Mouse (Mus musculus) heart, embryonic 14.5 days (tissue): ENCODE measurements at regions not wholly inside any gene's neighbourhood (a gene's known extent, or its start where the extent isn't known, plus 50 kb on each side); places are given as distances from the start of the nearest gene placed in this dataset.

Experiments
- ATAC-seq: fragments of 200-750 bp; cut with Nextera tagmentation; 2 replicates; pipeline ENCODE4 v1.8.0; 2017; ENCODE audit warnings: low read depth, moderate TSS enrichment; ENCODE audit not compliant: insufficient number of reproducible peaks, insufficient read depth, low FRiP score
- H3K27ac ChIP-seq, 2 experiments: fragments of 200-500 bp in 1 of 2; fragments of 300-500 bp in 1 of 2; sonication (generic) in 1 of 2; replicated peaks in 1 of 2; 2 replicates each; pipeline ENCODE4 v1.5.1; 2012 to 2014; ENCODE audit warnings: low read depth in 2 of 2, low read length in 2 of 2, control low read depth in 1 of 2, mild to moderate bottlenecking in 1 of 2, mixed read lengths in 1 of 2; ENCODE audit not compliant: control insufficient read depth in 1 of 2, insufficient read depth in 1 of 2
- H3K27me3 ChIP-seq: fragments of 300-500 bp; sonication (generic); 2 replicates; pipeline ENCODE4 v1.6.1; 2014; ENCODE audit warnings: mild to moderate bottlenecking, low read length, control low read depth; ENCODE audit not compliant: control insufficient read depth, insufficient read depth
- H3K36me3 ChIP-seq: fragments of 300-500 bp; sonication (generic); 2 replicates; pipeline ENCODE4 v1.6.1; 2014; ENCODE audit warnings: mild to moderate bottlenecking, control low read depth, low read length, mixed read lengths; ENCODE audit not compliant: control insufficient read depth, insufficient read depth
- H3K4me1 ChIP-seq, 2 experiments: fragments of 200-500 bp in 1 of 2; fragments of 300-500 bp in 1 of 2; sonication (generic) in 1 of 2; 2 replicates each; pipeline ENCODE4 v1.6.1; 2012 to 2014; ENCODE audit warnings: low read length in 2 of 2, control low read depth in 1 of 2, mixed read lengths in 1 of 2; ENCODE audit not compliant: control insufficient read depth in 2 of 2, insufficient read depth in 2 of 2
- H3K4me2 ChIP-seq: fragments of 300-500 bp; sonication (generic); 2 replicates; pipeline ENCODE4 v1.6.1; 2014; ENCODE audit warnings: mild to moderate bottlenecking, low read length
- H3K4me3 ChIP-seq, 2 experiments: fragments of 200-500 bp in 1 of 2; fragments of 300-500 bp in 1 of 2; sonication (generic) in 1 of 2; 2 replicates each; pipeline ENCODE4 v1.5.1; 2012 to 2014; ENCODE audit warnings: low read length in 2 of 2, mild to moderate bottlenecking in 2 of 2, control low read depth in 1 of 2, low read depth in 1 of 2, moderate library complexity in 1 of 2; ENCODE audit not compliant: control insufficient read depth in 1 of 2, insufficient read depth in 1 of 2
- H3K9ac ChIP-seq: fragments of 300-500 bp; sonication (generic); 2 replicates; pipeline ENCODE4 v1.6.1; 2014; ENCODE audit warnings: mild to moderate bottlenecking, low read length
- H3K9me3 ChIP-seq: fragments of 300-500 bp; sonication (generic); 2 replicates; pipeline ENCODE4 v1.6.1; 2016; ENCODE audit warnings: low read length, control low read depth; ENCODE audit not compliant: control insufficient read depth
- WGBS: fragments of 180-500 bp; shearing (Covaris S2); extraction: QIAGEN DNeasy Blood & Tissue Kit; methylation state at CpG from one replicate; pipeline ENCODE4 v1.1.7; 2014; 5-methylcytosine and 5-hydroxymethylcytosine counted together

GRCm38 (mm10) chr8:126742081-126742480, 148.3 kb upstream of the Irf2bp2 start:
- ATAC-seq: no peak
- Histone ChIP-seq H3K27me3 (peaks cover 9% of the 10 kb centered on the region; the same call in 1 of the 2 replicates), H3K4me3 (no peak overlapping the region), H3K36me3 (no peaks in the 10 kb centered on the region), H3K27ac (no peak overlapping the region), H3K9me3 (no peaks in the 10 kb centered on the region), H3K4me1 (peaks cover 3 to 6% of the 10 kb centered on the region in 2 experiments), H3K4me2 (no peak overlapping the region), H3K9ac (no peak overlapping the region)
- 72% methylated on average over 3 of the region's 3 CpGs for WGBS

- Histone ChIP-seq H3K27ac (no peak overlapping the region), H3K4me3 (no peak overlapping the region), H3K4me1 (peaks cover 10 to 12% of the 10 kb centered on the region in 2 experiments), H3K9me3 (no peaks in the 10 kb centered on the region), H3K9ac (no peak overlapping the region), H3K4me2 (no peak overlapping the region), H3K27me3 (peaks cover 9% of the 10 kb centered on the region; the same call in 1 of the 2 replicates), H3K36me3 (no peaks in the 10 kb centered on the region)
- ATAC-seq: no peak
- 53% methylated on average over 3 of the region's 3 CpGs for WGBS
Observed at GRCm38 (mm10) chr8:126741031-126741430, 147.2 kb upstream of the Irf2bp2 start.

- Histone ChIP-seq H3K4me3 (no peak overlapping the region), H3K4me1 (peaks cover 21 to 25% of the 10 kb centered on the region in 2 experiments), H3K9me3 (no peaks in the 10 kb centered on the region), H3K4me2 (no peak overlapping the region), H3K27ac (no peak overlapping the region), H3K27me3 (peaks cover 6% of the 10 kb centered on the region; the same call in 1 of the 2 replicates), H3K9ac (no peak overlapping the region), H3K36me3 (no peaks in the 10 kb centered on the region)
- 88% methylated on average over 10 of the region's 10 CpGs for WGBS
- no peak for ATAC-seq
Observed at GRCm38 (mm10) chr8:126739768-126740167, 146.0 kb upstream of the Irf2bp2 start.

- 53% methylated on average over 5 of the region's 5 CpGs for WGBS
- peak overlapping the region; percentile 71 for H3K9ac ChIP-seq
- ATAC-seq: no peak
Observed at GRCm38 (mm10) chr8:126737032-126737431, 143.2 kb upstream of the Irf2bp2 start.

GRCm38 (mm10) chr8:126736441-126736962, 142.7 kb upstream of the Irf2bp2 start:
- H3K4me3 ChIP-seq: no peak overlapping the region; a peak in 1 of 4 replicates
- no peaks in the 10 kb centered on the region for H3K9me3 ChIP-seq
- H3K9ac ChIP-seq: peak overlapping the region; percentile 71
- no peaks in the 10 kb centered on the region for H3K27me3 ChIP-seq
- ATAC-seq: peak; percentile 76
- H3K27ac ChIP-seq: peak overlapping the region; percentile 95 to 97
- no peaks in the 10 kb centered on the region for H3K36me3 ChIP-seq
- WGBS: 8% methylated on average over 10 of the region's 10 CpGs
- H3K4me2 ChIP-seq: peak overlapping the region; percentile 37
- H3K4me1 ChIP-seq: peaks cover 20 to 30% of the 10 kb centered on the region in 2 experiments

More at GRCm38 (mm10) chr8:126737032-126737431, 143.2 kb upstream of the Irf2bp2 start:
- Histone ChIP-seq H3K4me3 (no peak overlapping the region), H3K4me2 (0 out of 2 replicates have a peak overlapping the region, but pooled peaks have one; percentile 37), H3K27me3 (no peaks in the 10 kb centered on the region), H3K36me3 (no peaks in the 10 kb centered on the region), H3K9me3 (no peaks in the 10 kb centered on the region), H3K4me1 (peaks cover 20 to 30% of the 10 kb centered on the region in 2 experiments), H3K27ac (peak overlapping the region; percentile 95 to 97)

GRCm38 (mm10) chr8:126735488-126736440, 142.0 kb upstream of the Irf2bp2 start:
- Histone ChIP-seq H3K9me3 (no peaks in the 10 kb centered on the region), H3K4me2 (peak overlapping the region; percentile 37), H3K4me1 (peaks cover 20 to 30% of the 10 kb centered on the region in 2 experiments), H3K36me3 (no peaks in the 10 kb centered on the region), H3K27me3 (no peaks in the 10 kb centered on the region), H3K4me3 (no peak overlapping the region), H3K27ac (peak overlapping the region; percentile 95 to 97), H3K9ac (peak overlapping the region; percentile 71)
- WGBS: 24% methylated on average over 25 of the region's 25 CpGs
- ATAC-seq: peak; percentile 83

GRCm38 (mm10) chr8:126734743-126735487, 141.1 kb upstream of the Irf2bp2 start:
- 60% methylated on average over 7 of the region's 7 CpGs for WGBS
- Histone ChIP-seq H3K27ac (peak overlapping the region; percentile 42 to 97; a peak in 2 of 4 replicates), H3K27me3 (no peaks in the 10 kb centered on the region), H3K4me2 (no peak overlapping the region), H3K9ac (no peak overlapping the region), H3K4me3 (no peak overlapping the region), H3K9me3 (no peaks in the 10 kb centered on the region), H3K4me1 (peaks cover 20 to 30% of the 10 kb centered on the region in 2 experiments), H3K36me3 (no peaks in the 10 kb centered on the region)
- ATAC-seq: no peak
